ENCODE assay signal across 8 mouse cellular contexts in the genomic region with DNA sequence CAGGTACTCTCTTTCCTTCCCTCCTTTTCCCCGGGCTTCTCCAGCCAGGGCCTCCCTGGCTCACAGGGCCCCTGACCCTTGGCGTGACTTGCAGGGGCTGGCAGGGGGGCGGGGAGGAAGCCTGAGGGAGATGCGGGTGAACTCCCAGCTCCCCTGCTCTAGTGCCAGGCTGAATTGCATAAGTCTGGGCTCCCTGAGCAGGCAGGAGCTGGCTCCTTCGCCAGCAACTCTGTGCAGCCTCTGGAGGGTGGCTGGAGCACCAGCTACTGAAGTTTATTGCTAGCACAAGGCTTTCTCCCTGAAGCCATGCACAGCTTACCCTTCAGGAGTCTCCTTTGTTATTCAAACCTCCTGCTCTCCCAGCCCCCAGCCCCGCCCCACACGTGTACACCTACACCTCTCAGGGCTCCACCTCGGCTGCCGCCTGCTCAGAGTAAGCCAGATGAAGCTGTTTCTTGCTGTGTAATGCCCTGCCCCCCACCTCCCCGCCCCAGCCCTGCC.
DNase-seq lines count a peak whose midpoint lies in the region; ATAC-seq and TF ChIP-seq lines count a peak whose summit lies in the region.

No protein-coding gene starts in this region.

- TF ChIP-seq CTCF in cerebellum, adult 2 months (IDR thresholded peaks at IDR 0.05; ENCODE audit: borderline replicate concordance, insufficient read depth, low read depth, low read length), result no peak

- H3K36me3 ChIP-seq in neural tube, embryonic 11.5 days (ENCODE audit: control insufficient read depth, insufficient read depth, low read length), result no peaks in the 10 kb centered on the region

- H3K4me2 ChIP-seq in neural tube, embryonic 11.5 days (ENCODE audit: low read depth), result peak overlapping the region; percentile 42

- peaks cover 13% of the 10 kb centered on the region for H3K4me1 ChIP-seq in cerebellum, adult 2 months (ENCODE audit: control insufficient read depth, insufficient read depth, low read length)
- H3K4me1 ChIP-seq in neural tube, embryonic 11.5 days (ENCODE audit: control insufficient read depth, insufficient read depth, low read length), result 0 out of 2 replicates have a peak, but pooled peaks cover 3% of the 10 kb centered on the region

- peak overlapping the region; percentile 1 for H3K4me3 ChIP-seq in cerebellum, adult 2 months (replicated peaks; ENCODE audit: insufficient read depth, low read depth, low read length)
- 0 out of 2 replicates have a peak overlapping the region, but pooled peaks have one; percentile 15 for H3K4me3 ChIP-seq in neural tube, embryonic 11.5 days (ENCODE audit: low read depth, low read length)

- no peak for TF ChIP-seq POLR2A in cerebellum, adult 2 months (IDR thresholded peaks at IDR 0.05; ENCODE audit: borderline replicate concordance, insufficient read depth, low read length)

- no peak for ATAC-seq in neural tube, embryonic 11.5 days (ENCODE audit: insufficient read depth, low FRiP score, low TSS enrichment)

- no peaks in the 10 kb centered on the region for H3K27me3 ChIP-seq in cerebellum, adult 2 months (ENCODE audit: control insufficient read depth, insufficient read depth, low read length)
- H3K27me3 ChIP-seq in neural tube, embryonic 11.5 days (ENCODE audit: control insufficient read depth, insufficient read depth, low read length), result peaks cover 15% of the 10 kb centered on the region

- peak in 1 of 2 experiments; percentile 41 for DNase-seq in cerebellum, adult 2 months
- no peak for DNase-seq in cerebellum, adult 11 months
- DNase-seq in retina, postnatal 1 day, result peak; percentile 5
- no peak for DNase-seq in retina, embryonic 14.5 days (ENCODE audit: low spot score)
- DNase-seq in kidney, adult 8-10 months, result peak; percentile 36 to 55
- DNase-seq in neural tube, embryonic 11.5 days (ENCODE audit: low spot score), result no peak
- DNase-seq in spleen, postnatal 10 days (ENCODE audit: low spot score in 2 of 2), result no peak
- DNase-seq in thymus, postnatal 0 days (ENCODE audit: low spot score), result no peak

- 21% methylated on average over 8 of the region's 10 CpGs for WGBS in cerebellum, adult 2 months
- 9% methylated on average over 10 of the region's 10 CpGs for WGBS in neural tube, embryonic 11.5 days

- no peaks in the 10 kb centered on the region for H3K9me3 ChIP-seq in neural tube, embryonic 11.5 days (ENCODE audit: control insufficient read depth, low read length)

- no peak overlapping the region; the same call in 1 of the 2 replicates for H3K9ac ChIP-seq in neural tube, embryonic 11.5 days (ENCODE audit: low read length)

- no peak overlapping the region for H3K27ac ChIP-seq in cerebellum, adult 2 months (ENCODE audit: insufficient read depth, low read length)
- H3K27ac ChIP-seq in neural tube, embryonic 11.5 days (ENCODE audit: low read depth, low read length), result no peak overlapping the region

Comparison
In these comparisons a context has a peak if more than half of its experiments do, and no peak if none do; other contexts are left out.
1. DNase-seq: peak in retina, postnatal 1 day (single experiment) and kidney, adult 8-10 months (2 of 2); none in cerebellum, adult 11 months (single experiment), retina, embryonic 14.5 days (single experiment), neural tube, embryonic 11.5 days (single experiment), spleen, postnatal 10 days (0 of 2) and thymus, postnatal 0 days (single experiment).